Mouse (Mus musculus): ENCODE measurements around the gene Jakmip3.

- TF ChIP-seq CTCF (IDR thresholded peaks at IDR 0.05; ENCODE audit: low read depth) (no peak), EP300 (IDR thresholded peaks at IDR 0.05; ENCODE audit: low read depth) (no peak)
Observed at GRCm38 (mm10) chr7:138938991-138939390, 1.5 kb upstream of the Jakmip3 start.

All from liver, embryonic 14.5 days (tissue).